In the genomic region with DNA sequence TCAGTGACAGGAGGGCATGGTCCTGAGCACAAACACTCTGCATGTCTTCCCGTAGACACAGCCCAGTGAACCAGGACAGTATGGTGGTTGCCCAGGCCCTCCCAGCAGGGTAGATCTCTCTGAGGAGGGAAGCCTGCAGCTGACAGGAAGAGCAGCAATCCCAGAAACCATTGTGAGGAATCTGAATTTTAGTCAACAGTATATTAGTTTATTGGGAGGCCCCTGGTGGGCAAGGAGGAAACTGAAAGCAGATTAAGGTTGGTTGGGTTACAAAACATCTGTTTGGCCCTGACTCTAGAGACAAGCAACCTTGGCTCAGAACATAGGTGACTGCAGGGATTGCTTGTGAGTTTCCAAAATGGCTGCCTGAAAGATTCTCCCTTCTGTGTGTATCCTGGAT, we compare ENCODE assay signal across 20 mouse cellular contexts. TPM values are rescaled to one million over a fixed set of nuclear protein-coding genes. Genes with fewer than 3 reads are reported as not detected.
DNase-seq lines count a peak whose midpoint lies in the region; ATAC-seq and TF ChIP-seq lines count a peak whose summit lies in the region.
"Had no signal": no experiment of that assay in that cellular context is flagged by ENCODE, and none has a peak within 500 bp of the region (broad histone marks: within the 10 kb centered on the region; RNA-seq: fewer than 3 reads in every experiment).

No protein-coding gene starts in this region.

- peak; percentile 21; the same call in 1 of the 2 replicates for TF ChIP-seq CTCF in liver, postnatal 0 days (IDR thresholded peaks at IDR 0.05; ENCODE audit: low read depth)
- TF ChIP-seq CTCF in MEL (IDR thresholded peaks at IDR 0.05 in 2 of 3, conservative IDR thresholded peaks at IDR 0.05 in 1 of 3; ENCODE audit: control insufficient read depth in 1 of 3, insufficient read depth in 1 of 3, low read depth in 2 of 3, low read length in 3 of 3, poor library complexity in 1 of 3, severe bottlenecking in 1 of 3), result peak in 2 of 3 experiments; percentile 12 to 30; a peak in 2 of 6 replicates

- H3K4me1 ChIP-seq in liver, postnatal 0 days (ENCODE audit: insufficient read depth), result peaks cover 8% of the 10 kb centered on the region
- peaks cover 8% of the 10 kb centered on the region for H3K4me1 ChIP-seq in liver, embryonic 11.5 days (replicated peaks; ENCODE audit: control insufficient read depth, insufficient read depth, low read length)
- H3K4me1 ChIP-seq in MEL (ENCODE audit: control insufficient read depth in 1 of 2, insufficient read depth in 2 of 2, low read length in 2 of 2), result peaks cover 0 to 6% of the 10 kb centered on the region in 2 experiments; a peak in 1 of 4 replicates

- H3K36me3 ChIP-seq in liver, postnatal 0 days (replicated peaks; ENCODE audit: insufficient read depth, low read length), result no peaks in the 10 kb centered on the region
- H3K36me3 ChIP-seq in liver, embryonic 11.5 days (ENCODE audit: control insufficient read depth, insufficient read depth, low read length), result no peaks in the 10 kb centered on the region
- H3K36me3 ChIP-seq in MEL (ENCODE audit: control insufficient read depth in 1 of 2, insufficient read depth in 2 of 2, low read length in 2 of 2), result no peaks in the 10 kb centered on the region
- H3K36me3 ChIP-seq: hindbrain, embryonic 13.5 days; limb, embryonic 12.5 days; liver, embryonic 13.5 days had no signal

- H3K9ac ChIP-seq in liver, postnatal 0 days (replicated peaks), result no peak overlapping the region
- H3K9ac ChIP-seq in liver, embryonic 11.5 days (ENCODE audit: low read depth, low read length), result no peak overlapping the region
- H3K9ac ChIP-seq in MEL (ENCODE audit: control insufficient read depth, low read depth, low read length, poor library complexity, severe bottlenecking), result no peak overlapping the region
- H3K9ac ChIP-seq: hindbrain, embryonic 13.5 days; limb, embryonic 12.5 days; liver, embryonic 13.5 days had no signal

- ATAC-seq in liver, postnatal 0 days, result no peak
- ATAC-seq in liver, embryonic 11.5 days (replicated peaks; ENCODE audit: low FRiP score), result no peak
- ATAC-seq: activated CD4-positive, CD25-positive, alpha-beta regulatory T cell, adult 4 months; forebrain, embryonic 16.5 days; intestine, embryonic 16.5 days had no signal

- peaks cover 3% of the 10 kb centered on the region; the same call in 1 of the 2 replicates for H3K79me2 ChIP-seq in MEL (ENCODE audit: control insufficient read depth, insufficient read depth, low read length, poor library complexity)

- H3K27ac ChIP-seq in liver, postnatal 0 days (ENCODE audit: low read depth), result no peak overlapping the region
- no peak overlapping the region for H3K27ac ChIP-seq in liver, embryonic 11.5 days (ENCODE audit: low read depth, low read length)
- no peak overlapping the region for H3K27ac ChIP-seq in MEL (ENCODE audit: control insufficient read depth, low read depth, low read length)
- H3K27ac ChIP-seq: hindbrain, embryonic 13.5 days; limb, embryonic 12.5 days; liver, embryonic 13.5 days had no signal

- H3K4me3 ChIP-seq in liver, postnatal 0 days (ENCODE audit: low read depth, low read length), result no peak overlapping the region
- no peak overlapping the region for H3K4me3 ChIP-seq in liver, embryonic 11.5 days (ENCODE audit: low read depth, low read length)
- H3K4me3 ChIP-seq in MEL (ENCODE audit: control insufficient read depth in 1 of 2, insufficient read depth in 1 of 2, low read depth in 2 of 2, low read length in 2 of 2), result no peak overlapping the region
- H3K4me3 ChIP-seq: hindbrain, embryonic 13.5 days; limb, embryonic 12.5 days; liver, embryonic 13.5 days had no signal

- H3K4me2 ChIP-seq in liver, postnatal 0 days (ENCODE audit: low read depth, low read length), result no peak overlapping the region
- H3K4me2 ChIP-seq in liver, embryonic 11.5 days, result no peak overlapping the region
- H3K4me2 ChIP-seq: hindbrain, embryonic 13.5 days; limb, embryonic 12.5 days; liver, embryonic 13.5 days; midbrain, embryonic 11.5 days had no signal

- H3K27me3 ChIP-seq in liver, postnatal 0 days (ENCODE audit: insufficient read depth, low read length), result peaks cover 18% of the 10 kb centered on the region
- H3K27me3 ChIP-seq in liver, embryonic 11.5 days (replicated peaks; ENCODE audit: control insufficient read depth, insufficient read depth, low read length), result peaks cover 43% of the 10 kb centered on the region
- 0 out of 4 replicates have a peak, but pooled peaks cover 0 to 1% of the 10 kb centered on the region in 2 experiments for H3K27me3 ChIP-seq in MEL (ENCODE audit: control insufficient read depth in 1 of 2, insufficient read depth in 2 of 2, low read length in 2 of 2)

- TF ChIP-seq EP300 in liver, postnatal 0 days (IDR thresholded peaks at IDR 0.05; ENCODE audit: low read depth), result no peak
- TF ChIP-seq EP300 in MEL (IDR thresholded peaks at IDR 0.05; ENCODE audit: low read depth in 1 of 2, low read length in 2 of 2), result no peak

- TF ChIP-seq RAD21 in MEL (IDR thresholded peaks at IDR 0.05; ENCODE audit: low read depth, low read length), result peak; percentile 13

- H3K9me3 ChIP-seq in liver, postnatal 0 days (ENCODE audit: low read length), result no peaks in the 10 kb centered on the region
- H3K9me3 ChIP-seq in liver, embryonic 11.5 days (ENCODE audit: control insufficient read depth, low read length), result no peaks in the 10 kb centered on the region
- no peaks in the 10 kb centered on the region for H3K9me3 ChIP-seq in MEL (replicated peaks; ENCODE audit: insufficient read depth, low read length)
- H3K9me3 ChIP-seq: hindbrain, embryonic 13.5 days; limb, embryonic 12.5 days; liver, embryonic 13.5 days had no signal

- no peak for TF ChIP-seq POLR2A in MEL (IDR thresholded peaks at IDR 0.05; ENCODE audit: control insufficient read depth in 1 of 2, insufficient read depth in 1 of 2, low read depth in 1 of 2, low read length in 2 of 2, poor library complexity in 1 of 2)

- 61% methylated on average over 1 of the region's 1 CpGs for WGBS in liver, postnatal 0 days (ENCODE audit: insufficient replicate concordance)
- WGBS in liver, embryonic 11.5 days, result 77% methylated on average over 1 of the region's 1 CpGs

- DNase-seq in liver, postnatal 0 days, result no peak
- no peak for DNase-seq in liver, embryonic 11.5 days (ENCODE audit: low spot score)
- peak; percentile 19 for DNase-seq in A20 (ENCODE audit: low read depth, low spot score)
- no peak for DNase-seq in MEL (ENCODE audit: low read depth, low spot score)
- peak; percentile 45 for DNase-seq in thymus, postnatal 25 days
- DNase-seq in frontal cortex, postnatal 36 days (ENCODE audit: low spot score in 2 of 2), result no peak
- no peak for DNase-seq in T-cell, adult 2 months (ENCODE audit: low spot score)
- DNase-seq: adrenal gland, postnatal 14 days; cerebellum, adult 11 months; cerebellum, postnatal 25 days; embryo, embryonic 11 days; liver, embryonic 13.5 days; right cerebral cortex, postnatal 4 days had no signal

TF ChIP-seq in MEL, 35 proteins besides CTCF, POLR2A, EP300 and RAD21:
- TF ChIP-seq CHD1 (IDR thresholded peaks at IDR 0.05; ENCODE audit: low read depth, low read length) (no peak), SMC3 (IDR thresholded peaks at IDR 0.05; ENCODE audit: low read depth, low read length) (peak; percentile 53)

RNA-seq across cellular contexts. Expression of gene Plxdc1, which starts 2.3 kb away (rescaled TPM):
- polyA plus RNA-seq in liver, postnatal 0 days (2015; fragmentation: Nextera tagmentation; extraction: Ambion mirVana), result 0.75 TPM in 2 replicates
- 0.47 and 0.77 TPM in 2 replicates for polyA plus RNA-seq in liver, embryonic 11.5 days (2014; fragmentation: Nextera tagmentation; extraction: Ambion mirVana)
- total RNA-seq in MEL (2012; rRNA removed), result 13.1 and 15.1 TPM in 2 replicates
- polyA plus RNA-seq in MEL (2012; ENCODE audit: insufficient read depth in 1 of 2, insufficient read length in 2 of 2, low read depth in 1 of 2, low replicate concordance in 2 of 2, missing spikeins in 1 of 2), result 10 to 100 TPM in 1 of 2 experiments, not detected in 1; 24.5 TPM
- polyA plus RNA-seq: limb, embryonic 12.5 days; midbrain, embryonic 11.5 days; neural tube, embryonic 11.5 days had no signal

RNA-seq across cellular contexts. Expression of gene Arl5c, which starts 12.0 kb away (rescaled TPM):
- polyA plus RNA-seq in liver, postnatal 0 days (2015; fragmentation: Nextera tagmentation; extraction: Ambion mirVana), result 9.9 and 10.0 TPM in 2 replicates
- polyA plus RNA-seq in liver, embryonic 11.5 days (2014; fragmentation: Nextera tagmentation; extraction: Ambion mirVana), result 24.0 and 31.2 TPM in 2 replicates
- 1.2 and 1.3 TPM in 2 replicates for total RNA-seq in MEL (2012; rRNA removed)
- polyA plus RNA-seq in MEL (2012; ENCODE audit: insufficient read depth in 1 of 2, insufficient read length in 2 of 2, low read depth in 1 of 2, low replicate concordance in 2 of 2, missing spikeins in 1 of 2), result 10 to 100 TPM in 1 of 2 experiments, not detected in 1; 10.4 TPM

RNA-seq across cellular contexts. Expression of gene Cacnb1, which starts 38.9 kb away (rescaled TPM):
- 0.23 and 0.77 TPM in 2 replicates for polyA plus RNA-seq in liver, postnatal 0 days (2015; fragmentation: Nextera tagmentation; extraction: Ambion mirVana)
- 2.1 and 2.2 TPM in 2 replicates for polyA plus RNA-seq in liver, embryonic 11.5 days (2014; fragmentation: Nextera tagmentation; extraction: Ambion mirVana)
- total RNA-seq in MEL (2012; rRNA removed), result 1.8 and 2.3 TPM in 2 replicates
- polyA plus RNA-seq in MEL (2012; ENCODE audit: insufficient read depth in 1 of 2, insufficient read length in 2 of 2, low read depth in 1 of 2, low replicate concordance in 2 of 2, missing spikeins in 1 of 2), result 1 to 10 TPM in 1 of 2 experiments, not detected in 1; 4.4 TPM

RNA-seq across cellular contexts. Expression of gene Rpl19, which starts 42.5 kb away (rescaled TPM):
- polyA plus RNA-seq in liver, postnatal 0 days (2015; fragmentation: Nextera tagmentation; extraction: Ambion mirVana), result 568 TPM in 2 replicates
- polyA plus RNA-seq in liver, embryonic 11.5 days (2014; fragmentation: Nextera tagmentation; extraction: Ambion mirVana), result 1,333 and 1,422 TPM in 2 replicates
- 4,634 and 4,715 TPM in 2 replicates for total RNA-seq in MEL (2012; rRNA removed)
- 1,000 to 10,000 TPM in 1 of 2 experiments, 100 to 1,000 TPM in 1; 210 to 2,650 TPM for polyA plus RNA-seq in MEL (2012; ENCODE audit: insufficient read depth in 1 of 2, insufficient read length in 2 of 2, low read depth in 1 of 2, low replicate concordance in 2 of 2, missing spikeins in 1 of 2)

Comparison
In these comparisons a context has a peak if more than half of its experiments do, and no peak if none do; other contexts are left out.
1. DNase-seq: peak in A20 (single experiment) and thymus, postnatal 25 days (single experiment); none in liver, postnatal 0 days (single experiment), liver, embryonic 11.5 days (single experiment), MEL (single experiment), frontal cortex, postnatal 36 days (0 of 2) and T-cell, adult 2 months (single experiment).